Mouse (Mus musculus): ENCODE measurements around the gene Ttc23. TPM values are rescaled to one million over a fixed set of nuclear protein-coding genes. Genes with fewer than 3 reads are reported as not detected.

Gene Ttc23
- polyA plus RNA-seq, 2 experiments, result 3.0 to 3.7 TPM

DNA sequence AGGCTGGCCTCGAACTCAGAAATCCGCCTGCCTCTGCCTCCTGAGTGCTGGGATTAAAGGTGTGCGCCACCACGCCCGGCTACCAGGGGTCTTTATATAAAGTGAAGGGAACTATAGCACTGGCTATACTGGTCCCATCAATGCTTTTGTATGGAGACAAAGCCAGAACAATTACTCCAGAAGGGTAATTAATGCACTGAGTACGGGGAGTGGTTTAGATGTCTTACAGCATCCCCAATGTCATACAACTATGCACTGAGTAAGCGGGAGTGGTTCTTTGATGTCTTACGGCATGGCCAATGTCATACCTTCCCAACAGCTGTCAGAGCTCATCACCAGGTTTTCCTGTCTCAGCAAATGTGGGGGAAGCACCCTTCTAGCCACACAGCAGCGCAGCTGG, 4.3 kb upstream of the Ttc23 start:
- DNase-seq (ENCODE audit: low read depth in 3 of 3, low spot score in 3 of 3) (no peak), ATAC-seq (ENCODE audit: insufficient read depth) (no peak)
- H3K36me3 ChIP-seq (replicated peaks; ENCODE audit: control insufficient read depth, insufficient read depth, low read depth), result no peaks in the 10 kb centered on the region
- no peak overlapping the region for H3K27ac ChIP-seq
- TF ChIP-seq EP300 (IDR thresholded peaks at IDR 0.05; ENCODE audit: low read depth), result no peak
- peaks cover 8 to 10% of the 10 kb centered on the region in 2 experiments for H3K4me1 ChIP-seq (replicated peaks; ENCODE audit: control insufficient read depth in 2 of 2, insufficient read depth in 2 of 2, low read length in 1 of 2)
- no peak overlapping the region for H3K4me3 ChIP-seq (ENCODE audit: insufficient read depth in 1 of 2, low read depth in 2 of 2, low read length in 2 of 2)
- H3K27me3 ChIP-seq (ENCODE audit: control insufficient read depth, insufficient read depth, low read length), result no peaks in the 10 kb centered on the region
- no peaks in the 10 kb centered on the region for H3K9me3 ChIP-seq (ENCODE audit: control insufficient read depth, low read length)
- WGBS (ENCODE audit: insufficient replicate concordance), result 76% methylated on average over 9 of the region's 9 CpGs
- no peak overlapping the region for H3K4me2 ChIP-seq (ENCODE audit: low read depth)
- no peak overlapping the region for H3K9ac ChIP-seq (replicated peaks)

- H3K4me2 ChIP-seq (ENCODE audit: low read depth), result peak overlapping the region; percentile 73
- DNase-seq (ENCODE audit: low read depth in 3 of 3, low spot score in 3 of 3), result no peak
- WGBS (ENCODE audit: insufficient replicate concordance), result 41% methylated on average over 8 of the region's 8 CpGs
- no peak for ATAC-seq (ENCODE audit: insufficient read depth)
- H3K4me1 ChIP-seq (replicated peaks; ENCODE audit: control insufficient read depth in 2 of 2, insufficient read depth in 2 of 2, low read length in 1 of 2), result peaks cover 9 to 10% of the 10 kb centered on the region in 2 experiments
- peak overlapping the region; percentile 79 for H3K9ac ChIP-seq (replicated peaks)
- no peaks in the 10 kb centered on the region for H3K27me3 ChIP-seq (ENCODE audit: control insufficient read depth, insufficient read depth, low read length)
- no peaks in the 10 kb centered on the region for H3K9me3 ChIP-seq (ENCODE audit: control insufficient read depth, low read length)
- H3K27ac ChIP-seq, result no peak overlapping the region
- no peaks in the 10 kb centered on the region for H3K36me3 ChIP-seq (replicated peaks; ENCODE audit: control insufficient read depth, insufficient read depth, low read depth)
- TF ChIP-seq CTCF (IDR thresholded peaks at IDR 0.05; ENCODE audit: low read depth), result no peak
- no peak for TF ChIP-seq EP300 (IDR thresholded peaks at IDR 0.05; ENCODE audit: low read depth)
- H3K4me3 ChIP-seq (ENCODE audit: insufficient read depth in 1 of 2, low read depth in 2 of 2, low read length in 2 of 2), result peak overlapping the region; percentile 74 to 91
Observed at GRCm38 (mm10) chr7:67644291-67644690, 2.9 kb upstream of the Ttc23 start.

DNA sequence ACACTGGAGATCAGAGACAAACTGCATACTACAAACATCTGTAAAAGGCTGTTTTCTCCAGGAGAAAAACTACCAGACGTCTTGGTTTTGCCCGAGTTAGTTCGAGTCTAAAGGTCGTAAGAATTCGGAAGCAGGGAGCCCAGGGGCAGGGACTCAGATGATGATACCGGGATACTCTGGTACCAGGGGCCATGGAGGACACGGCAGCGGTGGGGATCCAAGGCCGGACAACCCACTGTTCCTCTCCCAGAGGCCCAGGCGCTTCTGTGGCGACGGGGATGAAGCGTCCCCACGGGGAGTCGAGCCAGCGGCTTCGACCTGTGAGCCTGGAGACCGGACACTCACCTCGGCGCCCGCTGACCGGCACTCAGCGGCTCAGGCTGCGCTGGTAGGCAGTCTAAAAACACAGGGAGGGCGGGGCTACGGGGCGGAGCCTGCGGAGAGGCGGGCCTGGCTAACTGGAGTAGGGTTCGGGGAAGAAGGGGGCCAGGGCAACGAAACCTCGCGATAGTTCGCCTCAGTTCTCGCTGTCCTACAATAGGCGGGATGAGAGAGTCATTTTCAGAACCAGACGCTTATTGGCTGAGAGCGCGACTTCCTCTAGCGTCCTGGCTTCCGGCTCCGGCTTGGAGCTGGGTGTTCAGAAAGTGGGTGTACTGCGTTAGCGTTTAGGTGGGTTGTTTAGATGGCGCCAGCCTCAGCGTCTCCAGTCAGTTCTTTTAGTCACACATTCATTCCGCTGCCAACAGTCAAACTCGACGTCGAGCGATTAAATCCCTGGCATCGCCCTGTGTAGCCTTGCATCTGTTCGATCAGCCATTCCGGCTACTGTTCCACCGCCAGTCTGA, 2.2 kb upstream of the Ttc23 start, which contains the start of gene Lrrc28:
TSS of gene Lrrc28 (minus strand) at position 436 of the 848 bp plus-strand sequence.
- peak; percentile 98 for ATAC-seq (ENCODE audit: insufficient read depth)
- Histone ChIP-seq H3K4me1 (replicated peaks; ENCODE audit: control insufficient read depth in 2 of 2, insufficient read depth in 2 of 2, low read length in 1 of 2) (peaks cover 9 to 10% of the 10 kb centered on the region in 2 experiments), H3K9ac (replicated peaks) (peak within 1 kb of the TSS; percentile 79), H3K9me3 (ENCODE audit: control insufficient read depth, low read length) (no peaks in the 10 kb centered on the region), H3K27ac (peak within 1 kb of the TSS; percentile 73), H3K4me2 (ENCODE audit: low read depth) (peak within 1 kb of the TSS; percentile 73), H3K4me3 (ENCODE audit: insufficient read depth in 1 of 2, low read depth in 2 of 2, low read length in 2 of 2) (peak within 1 kb of the TSS; percentile 74 to 99), H3K27me3 (ENCODE audit: control insufficient read depth, insufficient read depth, low read length) (no peaks in the 10 kb centered on the region), H3K36me3 (replicated peaks; ENCODE audit: control insufficient read depth, insufficient read depth, low read depth) (no peaks in the 10 kb centered on the region)
- TF ChIP-seq EP300 (IDR thresholded peaks at IDR 0.05; ENCODE audit: low read depth) (peak; percentile 43), CTCF (IDR thresholded peaks at IDR 0.05; ENCODE audit: low read depth) (no peak)
- under 1% methylated on average over 55 of the region's 55 CpGs for WGBS (ENCODE audit: insufficient replicate concordance)
- DNase-seq (ENCODE audit: low read depth in 3 of 3, low spot score in 3 of 3), result peak; percentile 99

GRCm38 (mm10) chr7:67645681-67646014, 1.6 kb upstream of the Ttc23 start:
- no peak for TF ChIP-seq CTCF (IDR thresholded peaks at IDR 0.05; ENCODE audit: low read depth)
- WGBS (ENCODE audit: insufficient replicate concordance), result under 1% methylated on average over 15 of the region's 15 CpGs
- peak overlapping the region; percentile 74 to 99 for H3K4me3 ChIP-seq (ENCODE audit: insufficient read depth in 1 of 2, low read depth in 2 of 2, low read length in 2 of 2)
- H3K27me3 ChIP-seq (ENCODE audit: control insufficient read depth, insufficient read depth, low read length), result no peaks in the 10 kb centered on the region
- ATAC-seq (ENCODE audit: insufficient read depth), result peak; percentile 25
- peak overlapping the region; percentile 73 for H3K27ac ChIP-seq
- peak overlapping the region; percentile 78 for H3K9ac ChIP-seq (replicated peaks)
- H3K4me1 ChIP-seq (replicated peaks; ENCODE audit: control insufficient read depth in 2 of 2, insufficient read depth in 2 of 2, low read length in 1 of 2), result peaks cover 9 to 10% of the 10 kb centered on the region in 2 experiments
- H3K4me2 ChIP-seq (ENCODE audit: low read depth), result peak overlapping the region; percentile 73
- no peaks in the 10 kb centered on the region for H3K36me3 ChIP-seq (replicated peaks; ENCODE audit: control insufficient read depth, insufficient read depth, low read depth)
- no peak for DNase-seq (ENCODE audit: low read depth in 3 of 3, low spot score in 3 of 3)
- no peaks in the 10 kb centered on the region for H3K9me3 ChIP-seq (ENCODE audit: control insufficient read depth, low read length)

DNA sequence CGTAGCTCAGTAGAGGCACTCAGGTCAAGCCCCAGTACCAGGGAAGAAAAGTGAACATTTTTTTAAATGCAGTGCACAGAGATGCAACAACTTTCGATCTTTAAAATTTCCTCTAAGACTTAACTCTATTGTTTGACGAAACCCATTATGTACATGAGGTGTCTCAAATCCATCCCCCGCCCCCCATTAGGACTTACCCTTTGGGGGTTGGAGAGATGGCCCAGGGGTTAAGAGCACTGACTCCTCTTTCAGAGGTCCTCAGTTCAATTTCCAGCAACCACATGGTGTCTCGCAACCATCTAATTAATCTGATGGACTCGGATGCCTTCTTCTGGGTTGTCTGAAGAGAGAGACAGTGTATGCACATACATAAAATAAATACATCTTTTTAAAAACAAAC, 1.1 kb upstream of the Ttc23 start:
- WGBS (ENCODE audit: insufficient replicate concordance), result 15% methylated on average over 6 of the region's 6 CpGs
- ATAC-seq (ENCODE audit: insufficient read depth), result no peak
- peaks cover 9 to 10% of the 10 kb centered on the region in 2 experiments for H3K4me1 ChIP-seq (replicated peaks; ENCODE audit: control insufficient read depth in 2 of 2, insufficient read depth in 2 of 2, low read length in 1 of 2)

More for the DNA sequence above, 1.1 kb upstream of the Ttc23 start:
- Histone ChIP-seq H3K27ac (peak overlapping the region; percentile 73; the same call in 1 of the 2 replicates), H3K9ac (replicated peaks) (peak overlapping the region; percentile 78), H3K4me3 (ENCODE audit: insufficient read depth in 1 of 2, low read depth in 2 of 2, low read length in 2 of 2) (peak overlapping the region; percentile 74 to 99), H3K4me2 (ENCODE audit: low read depth) (peak overlapping the region; percentile 73), H3K27me3 (ENCODE audit: control insufficient read depth, insufficient read depth, low read length) (no peaks in the 10 kb centered on the region), H3K36me3 (replicated peaks; ENCODE audit: control insufficient read depth, insufficient read depth, low read depth) (no peaks in the 10 kb centered on the region), H3K9me3 (ENCODE audit: control insufficient read depth, low read length) (no peaks in the 10 kb centered on the region)
- TF ChIP-seq EP300 (IDR thresholded peaks at IDR 0.05; ENCODE audit: low read depth) (no peak), CTCF (IDR thresholded peaks at IDR 0.05; ENCODE audit: low read depth) (no peak)
- DNase-seq (ENCODE audit: low read depth in 3 of 3, low spot score in 3 of 3), result no peak

Measured in liver, embryonic 14.5 days (tissue).